Mouse (Mus musculus) embryonic facial prominence, embryonic 13.5 days (tissue): ENCODE results near the gene Krt34. TPM values are rescaled to one million over a fixed set of nuclear protein-coding genes. Genes with fewer than 3 reads are reported as not detected.
A peak's percentile ranks its signal among the peaks of the same experiment; 100 is the strongest.

ENCODE experiments used
- ATAC-seq: fragments of 200-750 bp; cut with Nextera tagmentation; 2 replicates; pipeline ENCODE4 v1.8.0; 2017; ENCODE audit warnings: low read depth; ENCODE audit not compliant: insufficient number of reproducible peaks, insufficient read depth, low FRiP score, low TSS enrichment
- H3K27ac ChIP-seq: fragments of 300-500 bp; sonication (generic); 2 replicates; pipeline ENCODE4 v1.5.1; 2015; ENCODE audit warnings: moderate library complexity, mild to moderate bottlenecking, inconsistent platforms
- H3K27me3 ChIP-seq: fragments of 300-500 bp; sonication (generic); 2 replicates; pipeline ENCODE4 v1.6.1; 2015; ENCODE audit warnings: mild to moderate bottlenecking, inconsistent platforms
- H3K36me3 ChIP-seq: fragments of 300-500 bp; sonication (generic); 2 replicates; pipeline ENCODE4 v1.6.1; 2015; ENCODE audit warnings: mild to moderate bottlenecking, inconsistent platforms
- H3K4me1 ChIP-seq: fragments of 300-500 bp; sonication (generic); 2 replicates; pipeline ENCODE4 v1.6.1; 2015; ENCODE audit warnings: inconsistent platforms
- H3K4me2 ChIP-seq: fragments of 300-500 bp; sonication (generic); 2 replicates; pipeline ENCODE4 v1.6.1; 2015; ENCODE audit warnings: moderate library complexity, mild to moderate bottlenecking, inconsistent platforms
- H3K4me3 ChIP-seq: fragments of 300-500 bp; sonication (generic); 2 replicates; pipeline ENCODE4 v1.5.1; 2015; ENCODE audit warnings: mild to moderate bottlenecking, inconsistent platforms
- H3K9ac ChIP-seq: fragments of 300-500 bp; sonication (generic); 2 replicates; pipeline ENCODE4 v1.6.1; 2015; ENCODE audit warnings: mild to moderate bottlenecking, inconsistent platforms
- H3K9me3 ChIP-seq: fragments of 300-500 bp; sonication (generic); 2 replicates; pipeline ENCODE4 v1.6.1; 2016; ENCODE audit warnings: inconsistent platforms
- WGBS: fragments of 180-500 bp; shearing (Covaris S2); methylation state at CpG from one replicate; pipeline ENCODE4 v1.1.7; 2015; ENCODE audit warnings: mixed read lengths; 5-methylcytosine and 5-hydroxymethylcytosine counted together
- polyA plus RNA-seq: library from polyadenylated mRNA; unstranded; fragments of >200 nt; fragmentation: Nextera tagmentation; extraction: Ambion mirVana; gene quantifications from 2 replicates; pipeline ENCODE4 v1.2.1, GENCODE M21; 2015

The Krt34 gene
- polyA plus RNA-seq: not detected in 2 replicates

- 84% methylated on average over 6 of the region's 6 CpGs for WGBS
- Histone ChIP-seq H3K4me1 (no peaks in the 10 kb centered on the region), H3K4me3 (no peak within 1 kb of the TSS)
Observed at GRCm38 (mm10) chr11:100041454-100041853, at the start of gene Krt34. Krt34 (minus strand) TSS chr11:100041554.

GRCm38 (mm10) chr11:100088378-100089025 lies 47.1 kb upstream of the Krt34 start:
- WGBS: 61% methylated on average over 7 of the region's 7 CpGs
- no peak for ATAC-seq

More at GRCm38 (mm10) chr11:100041454-100041853, at the start of gene Krt34:
- no peak within 1 kb of the TSS for H3K27ac ChIP-seq
- ATAC-seq: no peak
- H3K36me3 ChIP-seq: no peaks in the 10 kb centered on the region
- H3K27me3 ChIP-seq: no peaks in the 10 kb centered on the region
- no peaks in the 10 kb centered on the region for H3K9me3 ChIP-seq
- no peak within 1 kb of the TSS for H3K4me2 ChIP-seq
- no peak within 1 kb of the TSS for H3K9ac ChIP-seq

GRCm38 (mm10) chr11:100087861-100088260 lies 46.5 kb upstream of the Krt34 start, which contains the start of gene Krt32:
Krt32 (minus strand) TSS chr11:100088226.
- Histone ChIP-seq H3K9me3 (0 out of 2 replicates have a peak, but pooled peaks cover 4% of the 10 kb centered on the region), H3K27me3 (no peaks in the 10 kb centered on the region), H3K4me1 (no peaks in the 10 kb centered on the region), H3K4me3 (no peak within 1 kb of the TSS), H3K27ac (no peak within 1 kb of the TSS), H3K9ac (no peak within 1 kb of the TSS), H3K36me3 (no peaks in the 10 kb centered on the region), H3K4me2 (no peak within 1 kb of the TSS)
- ATAC-seq: no peak
- WGBS: 92% methylated on average over 10 of the region's 10 CpGs

More at GRCm38 (mm10) chr11:100088378-100089025, 47.1 kb upstream of the Krt34 start:
- Histone ChIP-seq H3K9ac (no peak overlapping the region), H3K4me2 (no peak overlapping the region), H3K27ac (no peak overlapping the region), H3K36me3 (no peaks in the 10 kb centered on the region), H3K4me3 (no peak overlapping the region), H3K27me3 (no peaks in the 10 kb centered on the region), H3K4me1 (no peaks in the 10 kb centered on the region), H3K9me3 (0 out of 2 replicates have a peak, but pooled peaks cover 4% of the 10 kb centered on the region)

- H3K27me3 ChIP-seq: no peaks in the 10 kb centered on the region
- no peaks in the 10 kb centered on the region for H3K36me3 ChIP-seq
- no peak overlapping the region for H3K4me2 ChIP-seq
- no peaks in the 10 kb centered on the region for H3K9me3 ChIP-seq
- no peak overlapping the region for H3K9ac ChIP-seq
- WGBS: 44% methylated on average over 1 of the region's 1 CpGs
- 0 out of 2 replicates have a peak overlapping the region, but pooled peaks have one; percentile 40 for H3K27ac ChIP-seq
- H3K4me1 ChIP-seq: no peaks in the 10 kb centered on the region
- ATAC-seq: no peak
- no peak overlapping the region for H3K4me3 ChIP-seq
Observed at GRCm38 (mm10) chr11:100073873-100074272, 32.5 kb upstream of the Krt34 start.

GRCm38 (mm10) chr11:100067293-100068036 lies 26.1 kb upstream of the Krt34 start:
- Histone ChIP-seq H3K9ac (no peak overlapping the region), H3K9me3 (no peaks in the 10 kb centered on the region), H3K36me3 (no peaks in the 10 kb centered on the region), H3K4me2 (no peak overlapping the region), H3K4me3 (no peak overlapping the region), H3K27me3 (no peaks in the 10 kb centered on the region), H3K27ac (0 out of 2 replicates have a peak overlapping the region, but pooled peaks have one; percentile 28), H3K4me1 (no peaks in the 10 kb centered on the region; the same call in 1 of the 2 replicates)
- no peak for ATAC-seq
- 69% methylated on average over 17 of the region's 17 CpGs for WGBS

GRCm38 (mm10) chr11:100066236-100067010 lies 25.1 kb upstream of the Krt34 start:
- no peaks in the 10 kb centered on the region; the same call in 1 of the 2 replicates for H3K4me1 ChIP-seq
- ATAC-seq: no peak
- H3K27me3 ChIP-seq: no peaks in the 10 kb centered on the region
- no peak overlapping the region for H3K4me2 ChIP-seq
- no peak overlapping the region for H3K9ac ChIP-seq
- no peak overlapping the region for H3K4me3 ChIP-seq
- H3K36me3 ChIP-seq: no peaks in the 10 kb centered on the region
- WGBS: 72% methylated on average over 12 of the region's 12 CpGs
- no peak overlapping the region for H3K27ac ChIP-seq
- no peaks in the 10 kb centered on the region for H3K9me3 ChIP-seq

- Histone ChIP-seq H3K4me3 (no peak overlapping the region), H3K27ac (no peak overlapping the region), H3K4me2 (no peak overlapping the region), H3K4me1 (no peaks in the 10 kb centered on the region), H3K27me3 (no peaks in the 10 kb centered on the region), H3K9ac (no peak overlapping the region), H3K36me3 (no peaks in the 10 kb centered on the region), H3K9me3 (no peaks in the 10 kb centered on the region)
- no peak for ATAC-seq
- WGBS: 66% methylated on average over 8 of the region's 8 CpGs
Observed at GRCm38 (mm10) chr11:100058875-100059274, 17.5 kb upstream of the Krt34 start.

- no peak overlapping the region for H3K9ac ChIP-seq
- no peak overlapping the region for H3K4me2 ChIP-seq
- no peaks in the 10 kb centered on the region for H3K9me3 ChIP-seq
- WGBS: 70% methylated on average over 9 of the region's 9 CpGs
- no peaks in the 10 kb centered on the region for H3K27me3 ChIP-seq
- no peaks in the 10 kb centered on the region for H3K4me1 ChIP-seq
- ATAC-seq: no peak
- H3K27ac ChIP-seq: no peak overlapping the region
- H3K4me3 ChIP-seq: no peak overlapping the region
- H3K36me3 ChIP-seq: no peaks in the 10 kb centered on the region
Observed at GRCm38 (mm10) chr11:100055686-100056655, 14.6 kb upstream of the Krt34 start.

- Histone ChIP-seq H3K27ac (no peak within 1 kb of the TSS), H3K9ac (no peak within 1 kb of the TSS), H3K36me3 (no peaks in the 10 kb centered on the region), H3K4me1 (no peaks in the 10 kb centered on the region), H3K9me3 (no peaks in the 10 kb centered on the region), H3K4me3 (no peak within 1 kb of the TSS), H3K27me3 (no peaks in the 10 kb centered on the region), H3K4me2 (no peak within 1 kb of the TSS)
- ATAC-seq: no peak
- 77% methylated on average over 3 of the region's 3 CpGs for WGBS
Observed at GRCm38 (mm10) chr11:100050451-100050850, 9.1 kb upstream of the Krt34 start, which contains the start of gene Krt31. Krt31 (minus strand) TSS chr11:100050551.

GRCm38 (mm10) chr11:100047193-100047592 lies 5.8 kb upstream of the Krt34 start:
- 86% methylated on average over 2 of the region's 2 CpGs for WGBS
- H3K4me1 ChIP-seq: no peaks in the 10 kb centered on the region
- no peak for ATAC-seq

More at GRCm38 (mm10) chr11:100047193-100047592, 5.8 kb upstream of the Krt34 start:
- Histone ChIP-seq H3K9me3 (no peaks in the 10 kb centered on the region), H3K27ac (no peak overlapping the region), H3K27me3 (no peaks in the 10 kb centered on the region), H3K4me2 (no peak overlapping the region), H3K36me3 (no peaks in the 10 kb centered on the region), H3K9ac (no peak overlapping the region), H3K4me3 (no peak overlapping the region)
